Mouse (Mus musculus): ENCODE measurements around the gene Wdtc1.

DNA sequence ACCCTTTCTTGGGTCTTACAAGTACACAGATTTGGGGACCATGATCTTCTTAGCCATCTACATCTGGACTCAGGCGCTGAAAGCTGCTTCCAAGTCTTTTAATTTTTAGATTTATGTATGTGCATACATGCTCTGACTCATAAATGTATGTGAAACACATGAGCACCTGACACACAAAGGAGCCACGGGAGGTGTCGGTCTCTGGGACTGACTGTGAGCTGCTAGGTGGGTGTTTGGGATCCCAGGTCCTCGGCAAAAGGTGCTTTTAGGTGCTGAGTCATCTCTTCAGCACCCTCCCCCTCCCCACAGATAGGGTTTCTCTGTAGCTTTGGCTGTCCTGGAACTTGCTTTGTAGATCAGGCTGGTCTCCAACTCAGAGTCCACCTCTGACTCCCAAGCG lies 89.5 kb downstream of the Wdtc1 start:
- no peak for TF ChIP-seq CTCF (IDR thresholded peaks at IDR 0.05; ENCODE audit: insufficient read depth, low read length)
- no peak for TF ChIP-seq POLR2A (IDR thresholded peaks at IDR 0.05; ENCODE audit: borderline replicate concordance, extremely low read depth, low read depth, low read length)
